Mouse (Mus musculus) liver, adult 2 months (tissue): ENCODE measurements at regions not wholly inside any gene's neighbourhood (a gene's known extent, or its start where the extent isn't known, plus 50 kb on each side); places are given as distances from the start of the nearest gene placed in this dataset.

ENCODE experiments used
- DNase-seq: peaks from one replicate; pipeline ENCODE4 v3.0.0-alpha.2; 2011; ENCODE audit warnings: low read depth, low spot score; ENCODE audit errors: extremely low read depth
- H3K27ac ChIP-seq: fragments of 200-500 bp; replicated peaks from 2 replicates; pipeline ENCODE4 v1.5.1; 2012; ENCODE audit warnings: low read depth, mild to moderate bottlenecking, control low read depth, inconsistent platforms, low read length; ENCODE audit not compliant: insufficient read depth
- H3K27me3 ChIP-seq: fragments of 200-500 bp; 2 replicates; pipeline ENCODE4 v1.6.1; 2012; ENCODE audit warnings: mild to moderate bottlenecking, moderate library complexity, low read length, inconsistent platforms; ENCODE audit not compliant: control insufficient read depth, insufficient read depth
- H3K36me3 ChIP-seq: fragments of 200-500 bp; 2 replicates; pipeline ENCODE4 v1.6.1; 2012; ENCODE audit warnings: low read length, inconsistent platforms; ENCODE audit not compliant: control insufficient read depth, insufficient read depth
- H3K4me1 ChIP-seq: fragments of 200-500 bp; 2 replicates; pipeline ENCODE4 v1.6.1; 2011; ENCODE audit warnings: low read length; ENCODE audit not compliant: control insufficient read depth, insufficient read depth
- H3K4me3 ChIP-seq: fragments of 200-500 bp; 2 replicates; pipeline ENCODE4 v1.5.1; 2011; ENCODE audit warnings: low read depth, mild to moderate bottlenecking, control low read depth, low read length, moderate library complexity; ENCODE audit not compliant: insufficient read depth
- H3K79me2 ChIP-seq: fragments of 200-500 bp; 2 replicates; pipeline ENCODE4 v1.6.1; 2012; ENCODE audit warnings: inconsistent platforms, mild to moderate bottlenecking, low read length, moderate library complexity; ENCODE audit not compliant: control insufficient read depth, insufficient read depth
- H3K9ac ChIP-seq: fragments of 200-500 bp; 2 replicates; pipeline ENCODE4 v1.6.1; 2012; ENCODE audit warnings: low read depth, mild to moderate bottlenecking, control low read depth, inconsistent platforms, low read length
- CTCF ChIP-seq: fragments of 200-500 bp; IDR thresholded peaks from 2 replicates; pipeline ENCODE4 v1.5.1; 2011; ENCODE audit warnings: low read depth, low read length, control low read depth
- POLR2A ChIP-seq: fragments of 200-500 bp; IDR thresholded peaks from 2 replicates; pipeline ENCODE4 v1.6.1; 2011; ENCODE audit warnings: low read length, control low read depth; ENCODE audit not compliant: insufficient read depth; ENCODE audit errors: extremely low read depth
- WGBS: fragments of 180-500 bp; shearing (Covaris S2); methylation state at CpG from one replicate; pipeline ENCODE4 v1.1.7; 2018; 5-methylcytosine and 5-hydroxymethylcytosine counted together

- WGBS = 85% methylated on average over 4 of the region's 4 CpGs
- no peaks in the 10 kb centered on the region for H3K4me1 ChIP-seq
- no peaks in the 10 kb centered on the region for H3K36me3 ChIP-seq
- H3K27me3 ChIP-seq = no peaks in the 10 kb centered on the region
- H3K79me2 ChIP-seq = no peaks in the 10 kb centered on the region
- TF ChIP-seq CTCF (no peak), POLR2A (no peak)
- DNase-seq = peak; percentile 37
- no peak overlapping the region for H3K4me3 ChIP-seq
- no peak overlapping the region for H3K27ac ChIP-seq
- no peak overlapping the region for H3K9ac ChIP-seq
Measured at GRCm38 (mm10) chr11:7828001-7828400, 614.3 kb upstream of the Igfbp3 start.

- no peak overlapping the region for H3K9ac ChIP-seq
- no peak overlapping the region for H3K27ac ChIP-seq
- WGBS = 68% methylated on average over 1 of the region's 1 CpGs
- H3K79me2 ChIP-seq = no peaks in the 10 kb centered on the region
- H3K36me3 ChIP-seq = no peaks in the 10 kb centered on the region
- TF ChIP-seq CTCF = no peak
- no peak for TF ChIP-seq POLR2A
- H3K27me3 ChIP-seq = no peaks in the 10 kb centered on the region
- no peak for DNase-seq
- H3K4me3 ChIP-seq = no peak overlapping the region
- H3K4me1 ChIP-seq = no peaks in the 10 kb centered on the region
Measured at GRCm38 (mm10) chr11:7827402-7827801, 613.7 kb upstream of the Igfbp3 start.

GRCm38 (mm10) chr11:7815750-7816149, 602.0 kb upstream of the Igfbp3 start:
- Histone ChIP-seq H3K36me3 (no peaks in the 10 kb centered on the region), H3K4me1 (peaks cover 5% of the 10 kb centered on the region), H3K27me3 (no peaks in the 10 kb centered on the region), H3K4me3 (no peak overlapping the region), H3K27ac (no peak overlapping the region), H3K79me2 (no peaks in the 10 kb centered on the region), H3K9ac (no peak overlapping the region)
- peak; percentile 67 for DNase-seq
- TF ChIP-seq POLR2A (no peak), CTCF (no peak)
- 13% methylated on average over 5 of the region's 5 CpGs for WGBS

- 79% methylated on average over 2 of the region's 2 CpGs for WGBS
- TF ChIP-seq CTCF = no peak
- TF ChIP-seq POLR2A = no peak
- H3K79me2 ChIP-seq = no peaks in the 10 kb centered on the region
- no peak overlapping the region for H3K4me3 ChIP-seq
- no peak overlapping the region for H3K27ac ChIP-seq
- H3K36me3 ChIP-seq = no peaks in the 10 kb centered on the region
- peaks cover 5% of the 10 kb centered on the region for H3K4me1 ChIP-seq
- no peak overlapping the region for H3K9ac ChIP-seq
- DNase-seq = no peak
- H3K27me3 ChIP-seq = no peaks in the 10 kb centered on the region
Measured at GRCm38 (mm10) chr11:7814556-7814955, 600.8 kb upstream of the Igfbp3 start.

GRCm38 (mm10) chr11:7812436-7812835, 598.7 kb upstream of the Igfbp3 start:
- Histone ChIP-seq H3K4me1 (peaks cover 5% of the 10 kb centered on the region), H3K27me3 (no peaks in the 10 kb centered on the region), H3K4me3 (no peak overlapping the region), H3K9ac (no peak overlapping the region), H3K79me2 (no peaks in the 10 kb centered on the region), H3K36me3 (no peaks in the 10 kb centered on the region), H3K27ac (no peak overlapping the region)
- DNase-seq = no peak
- no peak for TF ChIP-seq CTCF
- no peak for TF ChIP-seq POLR2A
- WGBS = 73% methylated on average over 2 of the region's 2 CpGs

GRCm38 (mm10) chr11:7809741-7810140, 596.0 kb upstream of the Igfbp3 start:
- Histone ChIP-seq H3K4me1 (no peaks in the 10 kb centered on the region), H3K27me3 (no peaks in the 10 kb centered on the region), H3K4me3 (no peak overlapping the region), H3K27ac (no peak overlapping the region), H3K36me3 (no peaks in the 10 kb centered on the region), H3K9ac (no peak overlapping the region), H3K79me2 (no peaks in the 10 kb centered on the region)
- TF ChIP-seq POLR2A (no peak), CTCF (no peak)
- 58% methylated on average over 2 of the region's 2 CpGs for WGBS
- no peak for DNase-seq
